Mouse (Mus musculus): Measurements from ENCODE around the gene Trim47. TPM values are rescaled to one million over a fixed set of nuclear protein-coding genes. Genes with fewer than 3 reads are reported as not detected.
"Not testable (repeated sequence)": the region's sequence is repeated elsewhere in the genome, so short reads cannot be mapped to it uniquely, and the experiment has no call there.

Trim47 gene
- polyA plus RNA-seq, 1 experiment from 2014 or later, result 9.4 TPM

GRCm38 (mm10) chr11:116129091-116129790 lies 2.2 kb upstream of the Trim47 start:
- peaks cover 18% of the 10 kb centered on the region for H3K79me2 ChIP-seq (ENCODE audit: inconsistent target)
- 77% methylated on average over 9 of the region's 9 CpGs for WGBS (ENCODE audit: missing documents)
- H3K36me3 ChIP-seq (ENCODE audit: inconsistent target), result peaks cover 45% of the 10 kb centered on the region
- H3K27ac ChIP-seq, result peak overlapping the region; percentile 79
- H3K4me3 ChIP-seq (ENCODE audit: inconsistent target), result peak overlapping the region; percentile 34

- H3K79me2 ChIP-seq (ENCODE audit: inconsistent target), result peaks cover 18% of the 10 kb centered on the region
- peaks cover 57% of the 10 kb centered on the region for H3K36me3 ChIP-seq (ENCODE audit: inconsistent target)
- H3K27ac ChIP-seq, result no peak overlapping the region
- WGBS (ENCODE audit: missing documents), result 90% methylated on average over 9 of the region's 9 CpGs
- no peak overlapping the region for H3K4me3 ChIP-seq (ENCODE audit: inconsistent target)
Observed at GRCm38 (mm10) chr11:116127986-116128385, 976 bp upstream of the Trim47 start.

DNA sequence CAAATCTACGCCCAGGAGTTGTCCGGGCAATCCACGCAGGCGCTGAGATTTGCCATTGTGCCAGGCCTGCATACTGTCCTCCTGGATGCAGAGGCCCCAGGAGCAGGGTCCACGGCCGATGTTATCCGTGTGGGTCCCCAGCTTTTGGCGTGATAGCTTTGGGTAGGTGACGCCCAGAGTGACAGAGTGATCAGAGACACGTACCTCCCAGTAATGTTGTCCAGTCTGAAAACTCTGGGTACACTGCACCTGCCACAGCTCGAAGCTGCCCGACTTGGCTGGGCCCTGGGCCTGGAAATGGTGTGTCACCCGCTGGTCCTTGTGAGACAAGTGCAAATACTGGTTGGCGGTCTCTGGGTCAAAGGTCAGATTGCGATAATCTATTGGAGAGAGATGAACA lies 749 bp downstream of the Trim47 start:
- H3K79me2 ChIP-seq (ENCODE audit: inconsistent target), result peaks cover 18% of the 10 kb centered on the region
- H3K27ac ChIP-seq, result no peak overlapping the region
- no peak overlapping the region for H3K4me3 ChIP-seq (ENCODE audit: inconsistent target)
- WGBS (ENCODE audit: missing documents), result 98% methylated on average over 15 of the region's 15 CpGs
- H3K36me3 ChIP-seq (ENCODE audit: inconsistent target), result peaks cover 68% of the 10 kb centered on the region

- WGBS (ENCODE audit: missing documents), result 95% methylated on average over 8 of the region's 8 CpGs
- not testable (repeated sequence) for H3K79me2 ChIP-seq (ENCODE audit: inconsistent target); H3K27ac ChIP-seq; H3K4me3 ChIP-seq (ENCODE audit: inconsistent target)
- peaks cover 60% of the 10 kb centered on the region for H3K36me3 ChIP-seq (ENCODE audit: inconsistent target)
Observed at GRCm38 (mm10) chr11:116121731-116122245, 5.2 kb downstream of the Trim47 start.

- H3K27ac ChIP-seq, result no peak overlapping the region
- H3K79me2 ChIP-seq (ENCODE audit: inconsistent target), result no peaks in the 10 kb centered on the region
- H3K36me3 ChIP-seq (ENCODE audit: inconsistent target), result peaks cover 20% of the 10 kb centered on the region
- no peak overlapping the region for H3K4me3 ChIP-seq (ENCODE audit: inconsistent target)
Observed at GRCm38 (mm10) chr11:116117819-116118218, 9.2 kb downstream of the Trim47 start.

- WGBS (ENCODE audit: missing documents), result 92% methylated on average over 12 of the region's 12 CpGs
- Histone ChIP-seq H3K4me3 (ENCODE audit: inconsistent target) (no peak overlapping the region), H3K79me2 (ENCODE audit: inconsistent target) (no peaks in the 10 kb centered on the region), H3K27ac (no peak overlapping the region), H3K36me3 (ENCODE audit: inconsistent target) (peaks cover 14% of the 10 kb centered on the region; the same call in 1 of the 2 replicates)
Observed at GRCm38 (mm10) chr11:116117241-116117640, 9.8 kb downstream of the Trim47 start.

- peaks cover 5% of the 10 kb centered on the region; the same call in 1 of the 2 replicates for H3K36me3 ChIP-seq (ENCODE audit: inconsistent target)
- 97% methylated on average over 19 of the region's 19 CpGs for WGBS (ENCODE audit: missing documents)
- peak overlapping the region; percentile 97; the same call in 1 of the 2 replicates for H3K27ac ChIP-seq
- H3K4me3 ChIP-seq (ENCODE audit: inconsistent target), result no peak overlapping the region
- peaks cover 26% of the 10 kb centered on the region for H3K79me2 ChIP-seq (ENCODE audit: inconsistent target)
Observed at GRCm38 (mm10) chr11:116111611-116112203, 15.3 kb downstream of the Trim47 start.

- Histone ChIP-seq H3K4me3 (ENCODE audit: inconsistent target) (peak overlapping the region; percentile 48; the same call in 1 of the 2 replicates), H3K27ac (peak overlapping the region; percentile 97)
Observed at GRCm38 (mm10) chr11:116111067-116111466, 15.9 kb downstream of the Trim47 start.

GRCm38 (mm10) chr11:116110540-116110939 lies 16.5 kb downstream of the Trim47 start:
- Histone ChIP-seq H3K4me3 (ENCODE audit: inconsistent target) (peak overlapping the region; percentile 48), H3K36me3 (ENCODE audit: inconsistent target) (peaks cover 16% of the 10 kb centered on the region; the same call in 1 of the 2 replicates), H3K79me2 (ENCODE audit: inconsistent target) (peaks cover 26% of the 10 kb centered on the region), H3K27ac (peak overlapping the region; percentile 97)
- WGBS (ENCODE audit: missing documents), result 3% methylated on average over 10 of the region's 10 CpGs

More at GRCm38 (mm10) chr11:116111067-116111466, 15.9 kb downstream of the Trim47 start:
- WGBS (ENCODE audit: missing documents), result 91% methylated on average over 4 of the region's 4 CpGs
- H3K79me2 ChIP-seq (ENCODE audit: inconsistent target), result peaks cover 26% of the 10 kb centered on the region
- H3K36me3 ChIP-seq (ENCODE audit: inconsistent target), result peaks cover 11% of the 10 kb centered on the region; the same call in 1 of the 2 replicates

DNA sequence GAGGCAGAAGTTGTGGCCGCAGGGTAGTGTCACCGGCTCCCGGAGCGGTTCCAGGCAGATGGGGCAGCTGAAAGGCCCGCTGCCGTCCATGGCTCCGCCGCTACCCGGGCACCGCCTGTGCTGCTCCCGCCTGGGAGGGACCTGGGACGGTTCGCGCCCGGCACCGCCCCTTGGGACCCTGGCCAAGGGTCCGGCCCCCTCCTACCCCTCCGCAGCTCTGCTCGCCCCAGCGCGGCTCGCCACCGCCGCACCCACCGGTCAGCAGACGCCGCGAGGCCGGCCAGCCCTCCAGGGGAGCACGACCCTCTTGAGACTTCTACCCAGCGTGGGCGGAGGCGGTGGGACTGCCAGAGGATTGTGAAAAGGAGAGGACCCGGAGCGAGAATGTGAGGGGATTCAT lies 16.9 kb downstream of the Trim47 start:
- peak overlapping the region; percentile 48 for H3K4me3 ChIP-seq (ENCODE audit: inconsistent target)
- 2% methylated on average over 34 of the region's 35 CpGs for WGBS (ENCODE audit: missing documents)
- peaks cover 18% of the 10 kb centered on the region; the same call in 1 of the 2 replicates for H3K36me3 ChIP-seq (ENCODE audit: inconsistent target)
- peaks cover 26% of the 10 kb centered on the region for H3K79me2 ChIP-seq (ENCODE audit: inconsistent target)
- peak overlapping the region; percentile 97 for H3K27ac ChIP-seq

DNA sequence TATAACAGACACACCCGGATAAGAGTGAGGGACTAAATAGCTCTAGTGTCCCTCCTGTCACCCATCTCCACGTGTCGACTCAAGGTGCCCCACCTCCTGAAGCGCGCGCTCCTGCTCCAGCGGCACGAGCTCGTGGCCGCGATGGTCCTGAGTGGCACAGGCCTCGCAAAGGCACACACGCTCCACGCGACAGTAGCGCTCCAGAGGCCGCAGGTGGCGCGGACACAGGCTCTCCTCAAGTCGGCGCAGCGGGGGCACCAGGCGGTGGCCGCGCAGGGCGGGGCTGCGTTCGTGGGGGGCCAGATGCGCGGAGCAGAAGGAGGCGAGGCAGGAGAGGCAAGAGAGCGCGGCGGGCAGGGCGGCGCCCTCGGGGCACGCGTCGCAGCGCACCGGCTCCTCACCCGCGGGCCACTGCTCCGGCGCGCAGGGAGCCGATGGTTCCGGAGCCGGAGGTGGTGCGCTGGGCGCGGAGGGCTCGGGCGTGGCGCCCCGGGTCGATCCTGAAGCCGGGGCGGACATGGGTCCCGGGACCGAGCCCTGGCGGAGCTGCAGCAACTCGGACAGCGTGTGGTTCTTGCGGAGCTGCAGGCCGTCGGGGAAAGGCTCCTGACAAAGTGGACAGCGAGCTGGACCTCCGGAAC lies 17.4 kb downstream of the Trim47 start:
- whole genome bisulfite sequencing (ENCODE audit: missing documents), result 1% methylated on average over 70 of the region's 70 CpGs
- peaks cover 26% of the 10 kb centered on the region for H3K79me2 ChIP-seq (ENCODE audit: inconsistent target)
- H3K4me3 ChIP-seq (ENCODE audit: inconsistent target), result peak overlapping the region; percentile 56
- peaks cover 18% of the 10 kb centered on the region; the same call in 1 of the 2 replicates for H3K36me3 ChIP-seq (ENCODE audit: inconsistent target)
- H3K27ac ChIP-seq, result peak overlapping the region; percentile 25; the same call in 1 of the 2 replicates

GRCm38 (mm10) chr11:116108464-116109137 lies 18.4 kb downstream of the Trim47 start:
- H3K79me2 ChIP-seq (ENCODE audit: inconsistent target), result peaks cover 26% of the 10 kb centered on the region
- WGBS (ENCODE audit: missing documents), result 37% methylated on average over 23 of the region's 23 CpGs
- H3K4me3 ChIP-seq (ENCODE audit: inconsistent target), result peak overlapping the region; percentile 56
- peaks cover 18% of the 10 kb centered on the region; the same call in 1 of the 2 replicates for H3K36me3 ChIP-seq (ENCODE audit: inconsistent target)
- peak overlapping the region; percentile 25; the same call in 1 of the 2 replicates for H3K27ac ChIP-seq

- no peak overlapping the region for H3K4me3 ChIP-seq (ENCODE audit: inconsistent target)
- WGBS (ENCODE audit: missing documents), result 79% methylated on average over 16 of the region's 19 CpGs
- peaks cover 26% of the 10 kb centered on the region for H3K79me2 ChIP-seq (ENCODE audit: inconsistent target)
- H3K36me3 ChIP-seq (ENCODE audit: inconsistent target), result peaks cover 18% of the 10 kb centered on the region; the same call in 1 of the 2 replicates
- no peak overlapping the region for H3K27ac ChIP-seq
Observed at GRCm38 (mm10) chr11:116107777-116108285, 19.2 kb downstream of the Trim47 start.

Data from macrophage (primary cell).